Mouse (Mus musculus) ES-E14 (cell line): ENCODE results near the gene St3gal3.

ENCODE experiments used
- CHD2 ChIP-seq: IDR thresholded peaks from 2 replicates; pipeline ENCODE4 v1.6.1; 2014; ENCODE audit warnings: mild to moderate bottlenecking, low read depth, low read length, inconsistent platforms
- HCFC1 ChIP-seq: IDR thresholded peaks from 2 replicates; pipeline ENCODE4 v1.6.1; 2012; ENCODE audit warnings: low read length, inconsistent platforms, borderline replicate concordance; ENCODE audit not compliant: insufficient read depth
- MAFK ChIP-seq: IDR thresholded peaks from 2 replicates; pipeline ENCODE4 v1.6.1; 2014; ENCODE audit warnings: mild to moderate bottlenecking, low read depth, low read length, inconsistent platforms; ENCODE audit not compliant: insufficient read depth
- ZC3H11A ChIP-seq: IDR thresholded peaks from 2 replicates; pipeline ENCODE4 v1.6.1; 2012; ENCODE audit warnings: low read depth, mild to moderate bottlenecking, inconsistent platforms, low read length, borderline replicate concordance
- ZNF384 ChIP-seq: IDR thresholded peaks from 2 replicates; pipeline ENCODE4 v1.6.1; 2012; ENCODE audit warnings: low read depth, low read length, inconsistent platforms

DNA sequence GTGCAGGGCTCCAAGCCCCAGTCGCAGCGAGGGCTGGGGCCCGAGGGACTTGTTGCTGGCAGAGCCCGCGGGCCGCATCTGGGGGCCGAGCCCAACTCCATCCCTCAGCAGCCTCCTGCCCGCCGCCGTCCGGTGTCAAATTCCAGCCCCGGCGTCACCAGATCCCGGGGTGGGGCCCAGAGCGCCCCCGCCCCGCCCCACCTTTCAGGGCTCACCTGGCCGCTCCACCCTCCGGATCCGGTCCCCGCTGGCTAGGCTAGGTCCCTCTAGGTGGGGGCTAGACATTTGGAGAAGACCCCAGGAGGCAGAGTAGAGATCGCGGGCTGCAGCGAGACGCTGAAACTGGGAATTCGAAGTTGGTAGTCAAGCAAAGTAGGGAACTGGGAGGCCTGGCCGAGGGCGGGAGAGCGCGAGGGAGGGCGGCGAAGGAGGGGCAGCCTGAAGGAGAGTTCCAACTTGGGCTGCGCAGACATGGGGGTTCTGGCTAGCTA, 205.3 kb downstream of the St3gal3 start, which contains the start of gene Artn:
- TF ChIP-seq MAFK (no peak), ZNF384 (no peak), HCFC1 (no peak), ZC3H11A (no peak), CHD2 (no peak)
